Mouse (Mus musculus): ENCODE results near the gene Dock8. TPM values are rescaled to one million over a fixed set of nuclear protein-coding genes. Genes with fewer than 3 reads are reported as not detected.

The Dock8 gene
- polyA plus RNA-seq, 1 experiment from 2014 or later = 4.1 TPM

DNA sequence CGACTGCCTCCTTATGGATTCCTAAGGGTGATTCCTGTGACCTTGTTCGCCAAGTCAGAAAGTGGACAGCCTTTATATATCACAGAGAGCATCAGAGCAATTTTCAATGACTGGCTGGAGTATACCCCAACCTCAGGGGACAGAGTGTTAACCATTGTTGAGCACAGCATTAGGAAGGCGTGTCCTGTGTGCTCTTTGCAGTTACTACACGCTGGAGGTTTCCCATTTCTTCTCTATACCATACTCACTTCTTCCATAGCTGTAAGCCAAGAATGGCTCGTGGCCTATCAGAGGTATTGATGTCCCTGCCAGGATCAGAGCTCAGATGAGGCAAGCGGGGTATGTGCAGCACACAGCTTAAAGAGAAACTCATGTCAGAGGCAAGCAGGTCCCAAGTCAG is 181.2 kb downstream of the Dock8 start:
- no peak overlapping the region for H3K4me3 ChIP-seq (ENCODE audit: low read depth, low read length)
- no peaks in the 10 kb centered on the region for H3K9me3 ChIP-seq (ENCODE audit: control insufficient read depth, low read length)
- no peaks in the 10 kb centered on the region for H3K27me3 ChIP-seq (ENCODE audit: control insufficient read depth, insufficient read depth, low read length)
- 93% methylated on average over 6 of the region's 6 CpGs for WGBS
- DNase-seq (ENCODE audit: low spot score) (no peak), ATAC-seq (ENCODE audit: low FRiP score) (no peak)
- H3K4me1 ChIP-seq (replicated peaks; ENCODE audit: control insufficient read depth, insufficient read depth, low read length) = no peaks in the 10 kb centered on the region
- H3K4me2 ChIP-seq (replicated peaks; ENCODE audit: low read depth, low read length) = no peak overlapping the region
- no peak overlapping the region for H3K9ac ChIP-seq (ENCODE audit: low read depth, low read length)
- H3K36me3 ChIP-seq (ENCODE audit: control insufficient read depth, insufficient read depth, low read length) = no peaks in the 10 kb centered on the region
- H3K27ac ChIP-seq (ENCODE audit: low read depth, low read length) = no peak overlapping the region

DNA sequence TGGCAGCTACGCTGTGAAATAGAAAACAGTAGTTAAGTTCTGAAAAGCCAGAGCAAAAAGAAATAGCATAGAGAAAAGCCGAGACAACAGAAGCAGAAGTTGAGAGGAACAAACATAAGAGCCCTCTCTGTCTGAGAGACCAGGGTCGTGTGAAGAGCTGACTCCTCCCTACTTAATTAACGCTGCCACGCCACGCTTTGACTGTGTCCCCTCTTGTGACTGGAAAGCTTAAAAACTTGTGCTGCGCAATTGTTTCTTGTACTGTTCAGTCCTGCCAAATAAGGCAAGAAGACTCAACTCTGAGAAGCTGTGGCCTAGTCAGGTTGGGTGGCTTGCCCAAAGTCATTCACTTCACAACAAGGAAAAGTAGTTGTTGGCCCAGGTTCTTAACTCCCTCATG is 184.7 kb downstream of the Dock8 start:
- Histone ChIP-seq H3K27ac (ENCODE audit: low read depth, low read length) (no peak overlapping the region), H3K27me3 (ENCODE audit: control insufficient read depth, insufficient read depth, low read length) (no peaks in the 10 kb centered on the region), H3K4me2 (replicated peaks; ENCODE audit: low read depth, low read length) (no peak overlapping the region), H3K4me1 (replicated peaks; ENCODE audit: control insufficient read depth, insufficient read depth, low read length) (no peaks in the 10 kb centered on the region), H3K4me3 (ENCODE audit: low read depth, low read length) (no peak overlapping the region), H3K9me3 (ENCODE audit: control insufficient read depth, low read length) (no peaks in the 10 kb centered on the region), H3K36me3 (ENCODE audit: control insufficient read depth, insufficient read depth, low read length) (no peaks in the 10 kb centered on the region), H3K9ac (ENCODE audit: low read depth, low read length) (no peak overlapping the region)
- WGBS = 79% methylated on average over 7 of the region's 7 CpGs
- ATAC-seq (ENCODE audit: low FRiP score) (no peak), DNase-seq (ENCODE audit: low spot score) (no peak)

GRCm38 (mm10) chr19:25186316-25186715 is 187.0 kb downstream of the Dock8 start:
- no peaks in the 10 kb centered on the region for H3K27me3 ChIP-seq (ENCODE audit: control insufficient read depth, insufficient read depth, low read length)
- H3K4me3 ChIP-seq (ENCODE audit: low read depth, low read length) = no peak overlapping the region
- no peaks in the 10 kb centered on the region for H3K9me3 ChIP-seq (ENCODE audit: control insufficient read depth, low read length)
- ATAC-seq (ENCODE audit: low FRiP score) (no peak), DNase-seq (ENCODE audit: low spot score) (no peak)
- H3K9ac ChIP-seq (ENCODE audit: low read depth, low read length) = no peak overlapping the region
- H3K4me2 ChIP-seq (replicated peaks; ENCODE audit: low read depth, low read length) = no peak overlapping the region
- no peaks in the 10 kb centered on the region for H3K4me1 ChIP-seq (replicated peaks; ENCODE audit: control insufficient read depth, insufficient read depth, low read length)
- H3K36me3 ChIP-seq (ENCODE audit: control insufficient read depth, insufficient read depth, low read length) = no peaks in the 10 kb centered on the region
- no peak overlapping the region for H3K27ac ChIP-seq (ENCODE audit: low read depth, low read length)
- 89% methylated on average over 5 of the region's 5 CpGs for WGBS

DNA sequence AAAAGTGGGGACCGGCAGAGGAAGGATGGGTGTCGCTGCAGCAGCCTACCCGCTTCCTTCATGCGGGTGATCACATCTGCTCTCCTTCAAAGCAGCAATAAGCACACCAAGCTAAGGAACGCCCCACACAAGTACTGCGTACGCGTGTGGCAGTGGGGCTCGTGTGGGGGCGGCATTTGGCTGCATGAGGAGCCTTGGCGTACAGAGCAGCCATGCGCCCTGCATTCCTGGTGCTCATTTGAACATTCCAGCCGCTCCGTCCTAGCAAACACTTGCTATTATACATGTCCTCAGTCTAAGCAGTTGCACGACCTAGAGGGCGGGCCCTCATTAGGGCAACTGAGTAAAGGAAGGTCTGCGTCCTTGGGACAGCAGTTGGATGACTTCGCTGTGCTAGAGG is 188.3 kb downstream of the Dock8 start:
- no peak for ATAC-seq (ENCODE audit: low FRiP score)

DNA sequence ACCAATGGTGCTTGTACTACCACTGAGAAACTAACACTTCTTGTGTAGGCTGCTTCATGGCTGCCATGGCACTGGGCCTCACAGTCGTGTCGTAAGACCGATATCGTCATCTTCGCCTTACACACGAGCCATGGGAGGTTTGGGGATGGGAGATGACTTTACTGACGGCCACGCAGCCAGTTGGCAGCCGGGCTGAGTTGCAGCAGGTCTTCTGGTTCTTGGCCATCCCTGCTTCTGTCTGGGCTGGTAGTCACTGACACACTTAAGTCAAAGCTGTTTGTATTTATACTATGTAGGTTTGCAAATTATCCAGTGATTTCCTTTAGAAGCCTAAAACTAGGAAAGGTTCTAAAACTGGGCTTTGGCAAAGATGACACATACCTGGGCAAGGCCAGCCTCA is 194.4 kb downstream of the Dock8 start:
- DNase-seq (ENCODE audit: low spot score) = no peak
- ATAC-seq (ENCODE audit: low FRiP score) = no peak
- no peaks in the 10 kb centered on the region for H3K4me1 ChIP-seq (replicated peaks; ENCODE audit: control insufficient read depth, insufficient read depth, low read length)
- H3K9me3 ChIP-seq (ENCODE audit: control insufficient read depth, low read length) = no peaks in the 10 kb centered on the region
- no peaks in the 10 kb centered on the region for H3K27me3 ChIP-seq (ENCODE audit: control insufficient read depth, insufficient read depth, low read length)
- 96% methylated on average over 9 of the region's 9 CpGs for WGBS
- H3K4me3 ChIP-seq (ENCODE audit: low read depth, low read length) = no peak overlapping the region
- no peaks in the 10 kb centered on the region for H3K36me3 ChIP-seq (ENCODE audit: control insufficient read depth, insufficient read depth, low read length)
- no peak overlapping the region for H3K9ac ChIP-seq (ENCODE audit: low read depth, low read length)
- no peak overlapping the region for H3K4me2 ChIP-seq (replicated peaks; ENCODE audit: low read depth, low read length)
- no peak overlapping the region for H3K27ac ChIP-seq (ENCODE audit: low read depth, low read length)

More for the DNA sequence above, 188.3 kb downstream of the Dock8 start:
- Histone ChIP-seq H3K9ac (ENCODE audit: low read depth, low read length) (no peak overlapping the region), H3K36me3 (ENCODE audit: control insufficient read depth, insufficient read depth, low read length) (no peaks in the 10 kb centered on the region), H3K9me3 (ENCODE audit: control insufficient read depth, low read length) (no peaks in the 10 kb centered on the region), H3K27ac (ENCODE audit: low read depth, low read length) (no peak overlapping the region), H3K4me3 (ENCODE audit: low read depth, low read length) (no peak overlapping the region), H3K27me3 (ENCODE audit: control insufficient read depth, insufficient read depth, low read length) (no peaks in the 10 kb centered on the region), H3K4me2 (replicated peaks; ENCODE audit: low read depth, low read length) (no peak overlapping the region), H3K4me1 (replicated peaks; ENCODE audit: control insufficient read depth, insufficient read depth, low read length) (no peaks in the 10 kb centered on the region)
- DNase-seq (ENCODE audit: low spot score) = no peak
- WGBS = 78% methylated on average over 18 of the region's 18 CpGs

- no peak for ATAC-seq (ENCODE audit: low FRiP score)
- Histone ChIP-seq H3K4me2 (replicated peaks; ENCODE audit: low read depth, low read length) (no peak overlapping the region), H3K36me3 (ENCODE audit: control insufficient read depth, insufficient read depth, low read length) (no peaks in the 10 kb centered on the region), H3K9ac (ENCODE audit: low read depth, low read length) (no peak overlapping the region), H3K27ac (ENCODE audit: low read depth, low read length) (no peak overlapping the region), H3K4me1 (replicated peaks; ENCODE audit: control insufficient read depth, insufficient read depth, low read length) (no peaks in the 10 kb centered on the region), H3K27me3 (ENCODE audit: control insufficient read depth, insufficient read depth, low read length) (no peaks in the 10 kb centered on the region), H3K9me3 (ENCODE audit: control insufficient read depth, low read length) (no peaks in the 10 kb centered on the region), H3K4me3 (ENCODE audit: low read depth, low read length) (no peak overlapping the region)
- no peak for DNase-seq (ENCODE audit: low spot score)
- 79% methylated on average over 13 of the region's 13 CpGs for WGBS
These were observed 200.9 kb downstream of the Dock8 start for GRCm38 (mm10) chr19:25200081-25200860.

GRCm38 (mm10) chr19:25203077-25203476 is 203.7 kb downstream of the Dock8 start:
- Histone ChIP-seq H3K9ac (ENCODE audit: low read depth, low read length) (no peak overlapping the region), H3K4me1 (replicated peaks; ENCODE audit: control insufficient read depth, insufficient read depth, low read length) (no peaks in the 10 kb centered on the region), H3K4me3 (ENCODE audit: low read depth, low read length) (no peak overlapping the region), H3K4me2 (replicated peaks; ENCODE audit: low read depth, low read length) (no peak overlapping the region), H3K9me3 (ENCODE audit: control insufficient read depth, low read length) (no peaks in the 10 kb centered on the region), H3K36me3 (ENCODE audit: control insufficient read depth, insufficient read depth, low read length) (no peaks in the 10 kb centered on the region), H3K27me3 (ENCODE audit: control insufficient read depth, insufficient read depth, low read length) (no peaks in the 10 kb centered on the region), H3K27ac (ENCODE audit: low read depth, low read length) (no peak overlapping the region)
- WGBS = 83% methylated on average over 12 of the region's 12 CpGs
- no peak for DNase-seq (ENCODE audit: low spot score)
- ATAC-seq (ENCODE audit: low FRiP score) = no peak

GRCm38 (mm10) chr19:25206969-25207368 is 207.6 kb downstream of the Dock8 start:
- no peaks in the 10 kb centered on the region for H3K9me3 ChIP-seq (ENCODE audit: control insufficient read depth, low read length)
- no peak overlapping the region for H3K4me3 ChIP-seq (ENCODE audit: low read depth, low read length)
- ATAC-seq (ENCODE audit: low FRiP score) (no peak), DNase-seq (ENCODE audit: low spot score) (peak; percentile 15)
- H3K9ac ChIP-seq (ENCODE audit: low read depth, low read length) = no peak overlapping the region
- H3K27me3 ChIP-seq (ENCODE audit: control insufficient read depth, insufficient read depth, low read length) = no peaks in the 10 kb centered on the region
- H3K27ac ChIP-seq (ENCODE audit: low read depth, low read length) = no peak overlapping the region
- H3K4me2 ChIP-seq (replicated peaks; ENCODE audit: low read depth, low read length) = no peak overlapping the region
- WGBS = 60% methylated on average over 12 of the region's 12 CpGs
- H3K4me1 ChIP-seq (replicated peaks; ENCODE audit: control insufficient read depth, insufficient read depth, low read length) = no peaks in the 10 kb centered on the region; the same call in 1 of the 2 replicates
- no peaks in the 10 kb centered on the region for H3K36me3 ChIP-seq (ENCODE audit: control insufficient read depth, insufficient read depth, low read length)

DNA sequence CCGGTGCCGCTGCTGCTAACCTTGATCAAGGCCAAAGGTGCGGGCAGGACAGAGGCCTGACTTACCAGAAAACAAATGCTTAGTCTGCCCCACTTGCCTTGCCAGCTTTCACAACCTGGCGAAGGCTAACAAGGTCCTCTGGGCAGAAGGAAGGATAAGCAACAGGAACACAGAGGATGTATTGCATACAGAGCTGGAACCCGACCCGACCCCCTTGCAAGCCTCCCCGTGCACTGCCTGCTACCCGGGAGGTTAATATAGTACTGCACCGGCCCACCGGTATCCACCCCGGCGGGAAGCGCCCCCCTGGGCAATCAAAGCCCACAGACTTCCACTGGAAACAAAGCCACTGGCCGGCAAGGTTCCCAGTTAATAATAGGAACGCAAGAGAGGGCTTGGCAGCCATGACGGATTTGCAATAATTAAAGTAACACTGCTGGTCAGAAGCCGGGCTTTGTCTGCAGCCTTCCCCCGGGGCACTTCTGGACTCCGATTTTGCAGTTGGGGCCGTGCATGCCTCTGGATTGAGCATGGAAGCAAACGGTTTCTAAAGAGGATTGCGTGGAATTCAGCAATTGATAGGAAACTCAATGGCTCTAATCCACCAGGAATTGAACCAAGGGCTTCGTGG is 208.5 kb downstream of the Dock8 start:
- 10% methylated on average over 23 of the region's 23 CpGs for WGBS

More for the DNA sequence above, 208.5 kb downstream of the Dock8 start:
- Histone ChIP-seq H3K4me3 (ENCODE audit: low read depth, low read length) (peak overlapping the region; percentile 18), H3K27ac (ENCODE audit: low read depth, low read length) (peak overlapping the region; percentile 39), H3K36me3 (ENCODE audit: control insufficient read depth, insufficient read depth, low read length) (no peaks in the 10 kb centered on the region), H3K4me1 (replicated peaks; ENCODE audit: control insufficient read depth, insufficient read depth, low read length) (no peaks in the 10 kb centered on the region; the same call in 1 of the 2 replicates), H3K9me3 (ENCODE audit: control insufficient read depth, low read length) (no peaks in the 10 kb centered on the region), H3K27me3 (ENCODE audit: control insufficient read depth, insufficient read depth, low read length) (no peaks in the 10 kb centered on the region), H3K4me2 (replicated peaks; ENCODE audit: low read depth, low read length) (peak overlapping the region; percentile 41), H3K9ac (ENCODE audit: low read depth, low read length) (peak overlapping the region; percentile 25; the same call in 1 of the 2 replicates)
- DNase-seq (ENCODE audit: low spot score) = peak; percentile 71
- peak; percentile 76 for ATAC-seq (ENCODE audit: low FRiP score)

Measured in hindbrain, embryonic 11.5 days (tissue).